Mouse (Mus musculus): ENCODE data around the gene Fermt1.

DNA sequence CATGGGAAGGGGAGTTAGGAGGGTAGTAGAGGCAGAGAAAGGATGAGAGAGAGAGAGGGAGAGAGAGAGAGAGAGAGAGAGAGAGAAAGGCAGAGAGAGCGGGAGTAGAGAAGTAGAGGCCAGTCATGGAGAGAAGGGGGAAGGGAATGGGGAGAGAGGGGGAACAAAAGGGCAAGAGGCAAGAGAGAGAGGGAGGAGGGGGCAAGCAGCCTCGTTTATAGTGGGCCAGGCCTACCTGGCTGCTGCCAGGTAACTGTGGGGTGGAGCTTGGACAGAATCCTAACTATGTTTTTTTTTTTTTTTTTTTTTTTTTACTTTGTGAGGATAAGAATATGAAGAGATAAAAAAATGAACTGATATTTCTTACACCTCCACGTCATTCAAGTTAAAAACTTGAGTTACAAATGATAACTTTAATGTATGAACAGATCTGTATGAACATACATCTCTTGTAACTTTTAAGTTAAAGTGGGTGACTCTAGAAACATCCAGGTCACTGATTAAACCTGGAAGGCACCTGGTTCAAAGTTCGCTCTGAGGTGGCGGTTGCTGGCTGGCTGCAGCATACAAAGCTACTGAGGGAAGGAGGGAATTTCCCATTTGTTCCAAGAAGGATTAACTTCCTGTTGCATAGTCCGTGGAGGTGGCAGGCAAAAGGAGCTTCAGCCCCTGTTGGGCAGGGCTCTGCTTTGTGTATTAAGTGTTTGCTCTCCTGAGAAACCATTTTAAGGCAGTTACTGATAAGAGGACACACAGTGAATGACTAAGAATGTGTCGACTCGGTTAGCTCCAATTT lies 22.2 kb downstream of the Fermt1 start:
- TF ChIP-seq CTCF (IDR thresholded peaks at IDR 0.05; ENCODE audit: low read depth), result no peak
- no peak for TF ChIP-seq EP300 (optimal IDR thresholded peaks at IDR 0.05)
